Mouse (Mus musculus) cerebellum, adult 11 months (tissue): ENCODE results near the gene Siva1.
A peak's percentile ranks its signal among the peaks of the same experiment; 100 is the strongest.

ENCODE experiments used
- DNase-seq: peaks from one replicate; pipeline ENCODE4 v3.0.0; 2022

Gene Siva1

DNA sequence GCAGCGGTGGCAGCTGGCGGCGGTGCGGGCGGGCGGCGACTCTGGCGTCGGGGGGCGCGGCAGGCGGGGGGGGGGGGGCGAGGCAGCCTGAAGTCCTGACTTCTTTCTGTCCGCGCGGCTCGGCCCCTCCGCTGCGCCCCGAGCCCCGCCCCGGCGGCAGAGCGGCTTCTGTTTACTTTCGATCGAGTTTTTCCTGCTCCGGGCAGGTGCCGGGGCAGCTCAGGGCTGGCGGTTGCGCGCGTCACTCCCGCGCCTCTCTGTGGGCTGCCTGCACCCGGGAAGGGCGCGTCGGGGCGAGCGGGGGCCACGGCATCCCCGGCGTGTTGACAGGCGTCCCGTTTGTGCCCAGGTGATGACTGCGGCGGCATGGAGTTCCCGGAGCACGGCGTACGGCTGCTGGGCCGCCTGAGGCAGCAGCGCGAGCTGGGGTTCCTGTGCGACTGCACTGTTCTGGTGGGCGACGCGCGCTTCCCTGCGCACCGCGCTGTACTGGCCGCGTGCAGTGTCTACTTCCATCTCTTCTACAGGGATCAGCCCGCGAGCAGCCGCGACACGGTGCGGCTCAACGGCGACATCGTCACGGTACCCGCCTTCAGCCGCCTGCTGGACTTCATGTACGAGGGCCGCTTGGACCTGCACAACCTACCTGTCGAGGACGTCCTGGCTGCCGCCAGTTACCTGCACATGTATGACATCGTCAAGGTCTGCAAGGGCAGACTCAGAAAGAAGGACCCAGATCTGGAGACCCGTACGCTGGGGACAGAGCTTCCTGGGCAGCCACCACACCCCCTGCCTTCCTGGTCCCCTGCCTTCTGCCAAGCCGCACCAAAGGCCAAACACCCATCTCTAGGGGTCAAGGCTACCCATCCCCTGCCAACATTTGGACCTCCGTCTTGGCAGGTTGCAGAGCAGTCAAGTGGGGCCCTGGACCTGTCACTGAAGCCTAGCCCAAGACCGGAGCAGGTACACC is 34.8 kb downstream of the Siva1 start:
- no peak for DNase-seq

DNA sequence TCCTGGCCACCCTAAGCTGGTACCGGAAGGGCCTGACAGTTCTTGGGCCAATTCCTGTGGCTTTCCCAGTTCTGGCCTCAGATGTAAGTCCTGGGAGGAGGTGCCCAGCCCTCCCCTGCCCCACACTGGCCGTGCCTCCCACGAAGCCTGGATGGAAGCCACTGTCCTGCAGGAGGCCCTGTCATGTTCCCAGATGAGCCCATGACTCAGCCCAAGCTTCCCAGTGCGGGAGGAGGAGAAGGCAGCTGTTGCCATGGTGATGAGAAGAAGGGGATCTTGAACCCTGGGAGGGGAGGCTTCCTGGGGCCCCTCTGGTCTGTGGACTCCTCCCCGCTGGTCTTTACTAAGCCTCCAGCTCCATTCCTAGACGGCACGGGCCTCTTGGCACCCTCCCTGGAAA is 38.9 kb downstream of the Siva1 start:
- DNase-seq = no peak

DNA sequence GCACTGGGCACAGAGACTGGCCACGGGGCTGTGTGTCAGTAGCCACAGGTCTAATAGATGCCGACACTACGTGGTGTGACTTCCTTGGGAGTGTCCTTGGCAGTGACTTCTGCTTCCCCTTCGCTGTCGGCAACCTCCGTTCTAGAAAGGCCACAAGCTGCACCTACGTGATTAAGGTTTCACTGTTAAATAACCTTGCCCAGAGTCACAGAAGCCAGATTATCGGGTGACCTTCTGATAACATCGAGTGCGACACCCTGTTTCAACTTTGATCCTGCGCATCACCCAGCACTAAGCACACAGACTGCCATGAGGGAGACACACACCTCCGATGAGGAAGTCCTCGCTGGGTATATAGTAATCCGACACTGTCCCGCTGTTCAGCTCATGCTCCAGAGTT is 44.0 kb downstream of the Siva1 start:
- no peak for DNase-seq

DNA sequence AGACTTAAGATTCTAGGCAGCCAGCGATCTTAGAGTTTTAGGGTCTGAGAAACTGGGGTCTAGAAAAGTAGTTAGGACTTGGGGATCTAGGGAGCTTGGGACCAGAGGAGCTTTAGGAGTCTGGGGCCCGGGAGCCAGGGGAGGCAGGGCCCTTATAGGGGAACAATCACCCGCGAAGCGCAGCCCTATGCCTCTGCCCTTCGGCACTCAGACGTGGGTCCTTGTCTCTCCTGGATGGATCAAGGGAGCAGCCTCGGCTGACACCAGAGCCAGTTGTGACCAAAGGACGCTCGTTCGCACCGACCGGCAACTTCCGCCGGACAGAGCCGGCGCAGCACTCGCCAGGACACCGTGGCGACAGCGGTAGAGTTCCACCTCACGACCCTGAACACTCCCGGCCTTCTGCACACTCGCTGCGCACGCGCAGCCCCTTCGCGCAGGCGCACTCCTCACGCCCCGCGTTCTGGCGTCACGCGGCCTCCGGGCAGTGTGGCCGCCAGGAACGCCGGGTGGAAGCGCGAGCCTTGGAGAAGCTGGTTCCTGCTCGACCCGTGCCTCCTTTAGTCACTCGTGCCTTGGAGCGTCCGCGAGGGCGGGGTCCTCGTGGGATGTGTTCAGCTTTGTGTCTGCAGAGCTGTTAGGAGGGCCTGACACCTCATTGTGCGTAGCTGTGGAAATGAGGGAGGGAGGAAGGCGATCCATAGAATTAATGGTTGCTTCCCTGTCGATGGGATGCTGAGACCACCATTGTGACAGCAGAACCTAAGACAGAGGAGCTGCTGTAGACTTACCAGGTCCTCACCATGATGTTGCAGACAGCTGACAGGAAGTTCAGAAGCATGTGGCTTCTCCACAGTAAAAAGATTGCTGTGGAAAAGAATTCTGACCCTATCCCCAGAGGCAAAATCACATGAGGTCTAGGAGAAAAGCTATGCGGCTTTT is 49.0 kb downstream of the Siva1 start:
- DNase-seq = peak; percentile 95

- no peak for DNase-seq
These were observed 49.6 kb downstream of the Siva1 start for GRCm38 (mm10) chr12:112694127-112694475.

DNA sequence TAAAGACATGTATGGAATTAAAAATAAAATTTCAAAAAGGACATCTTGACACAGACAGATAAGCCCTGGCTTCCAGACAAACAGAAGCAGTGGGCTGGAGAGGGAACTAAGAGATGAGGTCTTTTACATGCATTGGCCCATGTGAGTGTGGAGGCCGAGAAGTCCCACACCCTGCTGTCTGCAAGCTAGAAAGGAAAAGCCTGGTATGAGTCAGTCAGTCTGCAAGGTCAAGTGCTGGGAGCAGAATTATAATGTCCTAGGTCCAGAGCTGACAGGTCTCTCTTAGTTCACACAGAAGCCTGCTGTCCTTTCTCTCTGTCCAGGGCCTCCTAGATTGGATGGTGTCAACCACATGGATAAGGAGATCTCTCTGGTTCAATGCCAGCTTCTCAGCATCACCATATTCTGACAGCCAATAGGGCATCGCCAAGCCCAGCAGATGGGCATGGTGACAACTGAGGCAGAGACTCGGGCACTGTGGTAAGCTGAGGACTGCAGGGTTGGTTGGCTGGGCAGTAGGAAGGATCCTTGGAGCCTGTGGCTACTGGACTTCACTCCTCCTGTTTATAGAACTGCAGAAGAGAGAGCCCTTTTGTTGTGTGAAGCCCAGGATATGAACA is 52.4 kb downstream of the Siva1 start:
- DNase-seq = no peak
